Mouse (Mus musculus): ENCODE measurements around the gene Sycp2. TPM values are rescaled to one million over a fixed set of nuclear protein-coding genes. Genes with fewer than 3 reads are reported as not detected.

The Sycp2 gene
- total and polyA plus RNA-seq, 2 experiments from 2014 or later = 0.15 to 1.1 TPM

- Histone ChIP-seq H3K4me3 (ENCODE audit: low read depth, low read length) (peak overlapping the region; percentile 38; the same call in 1 of the 2 replicates), H3K9me3 (ENCODE audit: low read length) (no peaks in the 10 kb centered on the region), H3K27me3 (ENCODE audit: insufficient read depth, low read length) (no peaks in the 10 kb centered on the region), H3K27ac (ENCODE audit: low read depth, low read length) (peak overlapping the region; percentile 86), H3K9ac (peak overlapping the region; percentile 52), H3K36me3 (ENCODE audit: insufficient read depth) (peaks cover 2% of the 10 kb centered on the region), H3K4me1 (ENCODE audit: insufficient read depth) (peaks cover 25% of the 10 kb centered on the region), H3K4me2 (ENCODE audit: low read depth) (peak overlapping the region; percentile 61)
- no peak for DNase-seq
- ATAC-seq = peak; percentile 63
- WGBS = 8% methylated on average over 5 of the region's 5 CpGs
- TF ChIP-seq CTCF (IDR thresholded peaks at IDR 0.05; ENCODE audit: low read depth) = no peak
Observed at GRCm38 (mm10) chr2:178326750-178327465, 80.6 kb downstream of the Sycp2 start.

- no peak for DNase-seq
- no peaks in the 10 kb centered on the region for H3K27me3 ChIP-seq (ENCODE audit: insufficient read depth, low read length)
- H3K9me3 ChIP-seq (ENCODE audit: low read length) = no peaks in the 10 kb centered on the region
- no peaks in the 10 kb centered on the region for H3K36me3 ChIP-seq (ENCODE audit: insufficient read depth)
- no peak overlapping the region for H3K9ac ChIP-seq
- no peak overlapping the region for H3K4me2 ChIP-seq (ENCODE audit: low read depth)
- no peak overlapping the region for H3K27ac ChIP-seq (ENCODE audit: low read depth, low read length)
- ATAC-seq = no peak
- H3K4me3 ChIP-seq (ENCODE audit: low read depth, low read length) = no peak overlapping the region
- peaks cover 25% of the 10 kb centered on the region for H3K4me1 ChIP-seq (ENCODE audit: insufficient read depth)
- 90% methylated on average over 10 of the region's 10 CpGs for WGBS
- TF ChIP-seq CTCF (IDR thresholded peaks at IDR 0.05; ENCODE audit: low read depth) = no peak
Observed at GRCm38 (mm10) chr2:178326067-178326466, 81.4 kb downstream of the Sycp2 start.

DNA sequence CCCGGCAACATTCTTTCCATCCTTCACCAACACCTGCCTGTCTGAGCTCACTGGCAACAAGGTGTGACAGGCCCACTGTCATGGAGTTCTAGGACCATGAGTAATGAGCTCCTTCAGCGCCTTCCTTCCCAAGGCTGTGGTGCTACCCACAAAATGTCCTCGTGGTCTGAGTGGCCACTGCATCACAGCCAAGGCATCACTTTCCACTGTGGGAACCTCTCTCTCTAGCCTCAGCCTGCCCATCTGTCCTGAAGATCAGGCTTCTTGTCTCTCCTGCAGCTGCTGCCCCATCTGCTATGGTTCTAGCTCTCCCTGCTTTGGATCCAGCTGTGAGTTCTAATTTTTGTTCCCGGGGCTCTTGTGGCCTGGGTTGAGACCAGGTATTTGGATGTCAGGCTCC lies 82.7 kb downstream of the Sycp2 start:
- Histone ChIP-seq H3K9me3 (ENCODE audit: low read length) (no peaks in the 10 kb centered on the region), H3K36me3 (ENCODE audit: insufficient read depth) (no peaks in the 10 kb centered on the region), H3K27me3 (ENCODE audit: insufficient read depth, low read length) (no peaks in the 10 kb centered on the region), H3K27ac (ENCODE audit: low read depth, low read length) (no peak overlapping the region), H3K4me2 (ENCODE audit: low read depth) (no peak overlapping the region), H3K4me3 (ENCODE audit: low read depth, low read length) (no peak overlapping the region), H3K4me1 (ENCODE audit: insufficient read depth) (peaks cover 23% of the 10 kb centered on the region), H3K9ac (no peak overlapping the region)
- DNase-seq = no peak
- no peak for ATAC-seq
- WGBS = 92% methylated on average over 4 of the region's 4 CpGs
- no peak for TF ChIP-seq CTCF (IDR thresholded peaks at IDR 0.05; ENCODE audit: low read depth)

GRCm38 (mm10) chr2:178324410-178324809 lies 83.1 kb downstream of the Sycp2 start:
- H3K4me1 ChIP-seq (ENCODE audit: insufficient read depth) = peaks cover 20% of the 10 kb centered on the region
- H3K4me3 ChIP-seq (ENCODE audit: low read depth, low read length) = no peak overlapping the region
- no peak overlapping the region for H3K9ac ChIP-seq
- 94% methylated on average over 3 of the region's 3 CpGs for WGBS
- no peak overlapping the region for H3K4me2 ChIP-seq (ENCODE audit: low read depth)
- ATAC-seq = no peak
- no peaks in the 10 kb centered on the region for H3K36me3 ChIP-seq (ENCODE audit: insufficient read depth)
- H3K27ac ChIP-seq (ENCODE audit: low read depth, low read length) = no peak overlapping the region
- no peak for DNase-seq
- H3K27me3 ChIP-seq (ENCODE audit: insufficient read depth, low read length) = no peaks in the 10 kb centered on the region
- TF ChIP-seq CTCF (IDR thresholded peaks at IDR 0.05; ENCODE audit: low read depth) = no peak
- no peaks in the 10 kb centered on the region for H3K9me3 ChIP-seq (ENCODE audit: low read length)

DNA sequence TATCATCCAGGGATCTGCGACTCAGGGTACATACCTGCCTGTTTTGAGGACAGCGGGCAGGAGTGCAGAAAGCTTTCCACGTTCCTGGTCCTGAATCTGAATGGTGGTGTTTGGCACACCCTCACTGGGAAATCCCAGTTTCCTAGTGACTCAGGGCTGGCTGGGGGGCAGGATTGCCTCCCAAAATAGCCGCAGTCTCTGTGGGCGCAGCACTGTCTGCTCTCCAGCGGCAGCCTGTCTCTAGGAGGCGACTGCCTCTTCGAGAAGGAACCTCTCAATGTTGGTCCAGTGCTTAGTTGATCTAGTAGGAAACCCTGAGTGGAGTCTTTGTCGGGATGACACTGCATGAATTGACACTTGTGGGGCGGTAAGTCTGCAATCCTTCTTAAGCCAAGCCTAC lies 86.2 kb downstream of the Sycp2 start:
- DNase-seq (no peak), ATAC-seq (no peak)
- no peak overlapping the region for H3K27ac ChIP-seq (ENCODE audit: low read depth, low read length)
- no peaks in the 10 kb centered on the region for H3K9me3 ChIP-seq (ENCODE audit: low read length)
- H3K27me3 ChIP-seq (ENCODE audit: insufficient read depth, low read length) = no peaks in the 10 kb centered on the region
- H3K4me1 ChIP-seq (ENCODE audit: insufficient read depth) = no peaks in the 10 kb centered on the region
- TF ChIP-seq CTCF (IDR thresholded peaks at IDR 0.05; ENCODE audit: low read depth) = no peak
- WGBS = 88% methylated on average over 10 of the region's 10 CpGs
- no peak overlapping the region for H3K9ac ChIP-seq
- no peak overlapping the region for H3K4me2 ChIP-seq (ENCODE audit: low read depth)
- no peak overlapping the region for H3K4me3 ChIP-seq (ENCODE audit: low read depth, low read length)
- H3K36me3 ChIP-seq (ENCODE audit: insufficient read depth) = no peaks in the 10 kb centered on the region

GRCm38 (mm10) chr2:178319766-178320165 lies 87.7 kb downstream of the Sycp2 start:
- H3K9me3 ChIP-seq (ENCODE audit: low read length) = no peaks in the 10 kb centered on the region
- no peak overlapping the region for H3K9ac ChIP-seq
- DNase-seq (no peak), ATAC-seq (no peak)
- no peak overlapping the region for H3K4me3 ChIP-seq (ENCODE audit: low read depth, low read length)
- 88% methylated on average over 7 of the region's 7 CpGs for WGBS
- no peak overlapping the region for H3K4me2 ChIP-seq (ENCODE audit: low read depth)
- no peak overlapping the region for H3K27ac ChIP-seq (ENCODE audit: low read depth, low read length)
- no peak for TF ChIP-seq CTCF (IDR thresholded peaks at IDR 0.05; ENCODE audit: low read depth)
- H3K36me3 ChIP-seq (ENCODE audit: insufficient read depth) = no peaks in the 10 kb centered on the region; the same call in 1 of the 2 replicates
- H3K4me1 ChIP-seq (ENCODE audit: insufficient read depth) = no peaks in the 10 kb centered on the region
- H3K27me3 ChIP-seq (ENCODE audit: insufficient read depth, low read length) = no peaks in the 10 kb centered on the region

GRCm38 (mm10) chr2:178316281-178316680 lies 91.2 kb downstream of the Sycp2 start:
- Histone ChIP-seq H3K27me3 (ENCODE audit: insufficient read depth, low read length) (no peaks in the 10 kb centered on the region), H3K4me2 (ENCODE audit: low read depth) (no peak overlapping the region), H3K9ac (no peak overlapping the region), H3K36me3 (ENCODE audit: insufficient read depth) (no peaks in the 10 kb centered on the region; the same call in 1 of the 2 replicates), H3K4me1 (ENCODE audit: insufficient read depth) (no peaks in the 10 kb centered on the region), H3K27ac (ENCODE audit: low read depth, low read length) (no peak overlapping the region), H3K9me3 (ENCODE audit: low read length) (no peaks in the 10 kb centered on the region), H3K4me3 (ENCODE audit: low read depth, low read length) (no peak overlapping the region)
- WGBS = 89% methylated on average over 1 of the region's 1 CpGs
- ATAC-seq = no peak
- no peak for DNase-seq
- no peak for TF ChIP-seq CTCF (IDR thresholded peaks at IDR 0.05; ENCODE audit: low read depth)
